Mouse (Mus musculus): Measurements from ENCODE around the gene Cnot8. TPM values are rescaled to one million over a fixed set of nuclear protein-coding genes. Genes with fewer than 3 reads are reported as not detected.

The Cnot8 gene
- total RNA-seq, 2 experiments from 2014 or later, result 73.9 to 114 TPM

- ATAC-seq (replicated peaks; ENCODE audit: poor library complexity), result peak; percentile 69
Observed at GRCm38 (mm10) chr11:58146241-58146640, 42.3 kb downstream of the Cnot8 start.

DNA sequence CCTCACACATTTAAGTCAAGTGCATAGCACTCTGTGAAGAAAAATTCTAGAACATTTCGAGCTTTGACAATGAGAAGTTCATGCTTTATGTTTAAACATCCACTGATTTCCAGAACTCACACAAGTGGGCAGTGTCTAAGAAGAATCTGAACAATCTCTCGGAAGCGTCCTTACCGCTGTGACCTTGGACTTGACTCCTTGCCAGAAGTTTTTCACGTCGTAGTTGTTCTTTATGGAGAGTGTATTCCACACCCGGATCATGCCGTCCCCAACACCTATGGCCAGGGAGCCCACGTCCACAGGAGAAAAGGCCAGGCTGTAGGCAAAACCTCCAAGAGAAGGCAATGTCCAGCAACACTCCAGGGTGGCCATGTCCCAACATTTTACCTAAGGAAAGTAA is 51.5 kb downstream of the Cnot8 start:
- no peak for ATAC-seq (replicated peaks; ENCODE audit: poor library complexity)

DNA sequence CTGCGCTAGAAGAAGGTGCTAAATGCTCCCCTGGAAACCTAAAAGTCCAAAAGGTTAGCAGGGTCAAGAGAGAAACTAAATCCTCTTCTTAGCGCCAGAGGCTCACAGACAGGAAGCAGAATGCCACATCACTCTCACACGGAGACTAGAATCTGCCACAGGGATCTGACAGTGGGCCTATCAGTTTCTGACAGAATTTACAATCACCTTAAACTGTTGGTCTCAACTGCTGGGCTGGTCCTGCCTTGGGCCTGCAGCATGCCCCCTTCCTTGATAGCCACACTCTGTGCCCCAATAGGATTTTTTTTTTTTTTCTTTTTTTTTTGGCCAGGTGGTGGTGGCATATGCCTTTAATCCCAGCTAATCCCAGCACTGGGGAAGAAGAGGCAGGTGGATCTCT is 52.9 kb downstream of the Cnot8 start:
- peak; percentile 60 for ATAC-seq (replicated peaks; ENCODE audit: poor library complexity)

DNA sequence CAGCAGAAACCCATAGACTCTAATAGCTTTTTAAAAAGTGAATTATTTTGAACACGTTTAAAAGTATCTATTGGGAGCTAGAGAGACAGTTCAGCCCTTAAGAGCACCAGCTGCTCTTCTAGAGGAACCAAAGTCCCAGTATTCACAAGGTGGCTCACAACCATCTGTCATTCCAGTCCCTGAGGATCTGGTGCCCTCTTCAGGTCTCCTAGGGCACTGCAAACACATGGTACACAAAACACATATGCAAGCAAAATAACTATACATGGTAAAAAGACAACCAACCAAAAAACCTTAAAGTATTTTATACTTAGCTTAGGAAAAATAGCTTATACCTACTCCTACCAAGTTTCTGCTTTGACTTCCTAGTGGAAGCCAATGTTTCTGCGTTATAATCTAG is 61.1 kb downstream of the Cnot8 start:
- ATAC-seq (replicated peaks; ENCODE audit: poor library complexity), result 0 out of 2 replicates have a peak, but pooled peaks have one; percentile 24

DNA sequence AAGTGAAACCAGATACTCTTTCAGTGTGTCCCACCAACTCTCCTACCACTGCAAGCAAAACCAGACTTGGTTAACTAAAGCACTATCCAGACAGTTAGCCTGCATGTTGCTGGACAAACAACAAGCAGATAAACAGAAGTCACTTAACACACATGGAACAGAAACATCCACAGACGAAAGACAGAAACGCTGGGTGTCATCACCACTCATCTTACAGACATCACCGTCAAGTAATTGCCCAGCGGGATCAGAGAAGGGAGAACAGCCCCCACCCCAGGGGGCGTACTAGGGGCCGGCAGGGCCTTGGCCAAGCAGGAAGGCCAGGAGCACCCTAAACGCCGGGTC is 63.8 kb downstream of the Cnot8 start:
- no peak for ATAC-seq (replicated peaks; ENCODE audit: poor library complexity)

Other genes with a start within 250 kb of the Cnot8 start
- 134 and 142 TPM in 2 replicates for gene Larp1, start 95.1 kb upstream of the Cnot8 start, total RNA-seq (2015)
- gene Larp1, start 95.1 kb upstream of the Cnot8 start, total RNA-seq (2017), result 52.9 and 67.5 TPM in 2 replicates
- gene Gm12248, start 11.0 kb upstream of the Cnot8 start, total RNA-seq (2015), result not detected in 2 replicates
- not detected in 2 replicates for gene Gm12248, start 11.0 kb upstream of the Cnot8 start, total RNA-seq (2017)
- 18.8 and 19.4 TPM in 2 replicates for gene Gemin5, start 64.4 kb downstream of the Cnot8 start, total RNA-seq (2015)
- gene Gemin5, start 64.4 kb downstream of the Cnot8 start, total RNA-seq (2017), result 27.5 and 30.8 TPM in 2 replicates
- gene Mrpl22, start 67.5 kb downstream of the Cnot8 start, total RNA-seq (2015), result 76.5 and 83.3 TPM in 2 replicates
- 52.2 and 52.3 TPM in 2 replicates for gene Mrpl22, start 67.5 kb downstream of the Cnot8 start, total RNA-seq (2017)
- gene Igtp, start 95.4 kb downstream of the Cnot8 start, total RNA-seq (2015), result 13.4 and 16.3 TPM in 2 replicates
- 8.6 and 9.6 TPM in 2 replicates for gene Igtp, start 95.4 kb downstream of the Cnot8 start, total RNA-seq (2017)
- gene Irgm2, start 95.5 kb downstream of the Cnot8 start, total RNA-seq (2015), result 5.7 and 5.8 TPM in 2 replicates
- gene Irgm2, start 95.5 kb downstream of the Cnot8 start, total RNA-seq (2017), result 3.9 and 7.1 TPM in 2 replicates
- gene 4930438A08Rik, start 170.6 kb downstream of the Cnot8 start, total RNA-seq (2015), result 5.2 and 6.5 TPM in 2 replicates
- 6.4 and 13.3 TPM in 2 replicates for gene 4930438A08Rik, start 170.6 kb downstream of the Cnot8 start, total RNA-seq (2017)
- gene Zfp692, start 202.9 kb downstream of the Cnot8 start, total RNA-seq (2015), result 22.7 and 27.3 TPM in 2 replicates
- 33.0 and 36.8 TPM in 2 replicates for gene Zfp692, start 202.9 kb downstream of the Cnot8 start, total RNA-seq (2017)
- 31.0 and 31.6 TPM in 2 replicates for gene Zfp672, start 226.2 kb downstream of the Cnot8 start, total RNA-seq (2015)
- 23.2 and 26.4 TPM in 2 replicates for gene Zfp672, start 226.2 kb downstream of the Cnot8 start, total RNA-seq (2017)
- gene Sh3bp5l, start 226.6 kb downstream of the Cnot8 start, total RNA-seq (2015), result 2.5 and 4.1 TPM in 2 replicates
- 12.8 and 31.6 TPM in 2 replicates for gene Sh3bp5l, start 226.6 kb downstream of the Cnot8 start, total RNA-seq (2017)

All from megakaryocyte progenitor cell, adult 5-6 weeks (primary cell).